Mouse (Mus musculus) heart, embryonic 11.5 days (tissue): ENCODE measurements around the gene Camk1. TPM values are rescaled to one million over a fixed set of nuclear protein-coding genes. Genes with fewer than 3 reads are reported as not detected.

Experiments used
- ATAC-seq: fragments of 200-750 bp; cut with Nextera tagmentation; replicated peaks from 2 replicates; pipeline ENCODE4 v1.8.0; 2017; ENCODE audit warnings: moderate library complexity; ENCODE audit not compliant: insufficient number of reproducible peaks, low FRiP score, low TSS enrichment
- H3K27ac ChIP-seq: fragments of 300-500 bp; sonication (generic); 2 replicates; pipeline ENCODE4 v1.5.1; 2014; ENCODE audit warnings: mild to moderate bottlenecking, low read depth, low read length
- H3K27me3 ChIP-seq: fragments of 300-500 bp; sonication (generic); 2 replicates; pipeline ENCODE4 v1.6.1; 2014; ENCODE audit warnings: mild to moderate bottlenecking, low read length, mixed read lengths; ENCODE audit not compliant: control insufficient read depth, insufficient read depth
- H3K36me3 ChIP-seq: fragments of 300-500 bp; sonication (generic); 2 replicates; pipeline ENCODE4 v1.6.1; 2014; ENCODE audit warnings: mild to moderate bottlenecking, low read length, moderate library complexity, mixed read lengths; ENCODE audit not compliant: control insufficient read depth, insufficient read depth
- H3K4me1 ChIP-seq: fragments of 300-500 bp; sonication (generic); 2 replicates; pipeline ENCODE4 v1.6.1; 2014; ENCODE audit warnings: low read length; ENCODE audit not compliant: control insufficient read depth, insufficient read depth
- H3K4me2 ChIP-seq: fragments of 300-500 bp; sonication (generic); 2 replicates; pipeline ENCODE4 v1.6.1; 2014; ENCODE audit warnings: mild to moderate bottlenecking, moderate library complexity
- H3K4me3 ChIP-seq: fragments of 300-500 bp; sonication (generic); 2 replicates; pipeline ENCODE4 v1.5.1; 2014; ENCODE audit warnings: low read depth, low read length
- H3K9ac ChIP-seq: fragments of 300-500 bp; sonication (generic); 2 replicates; pipeline ENCODE4 v1.6.1; 2014; ENCODE audit warnings: mild to moderate bottlenecking, low read depth, low read length, moderate library complexity
- H3K9me3 ChIP-seq: fragments of 300-500 bp; sonication (generic); replicated peaks from 2 replicates; pipeline ENCODE4 v1.6.1; 2016; ENCODE audit warnings: low read length; ENCODE audit not compliant: control insufficient read depth
- WGBS: fragments of 180-500 bp; shearing (Covaris S2); extraction: QIAGEN DNeasy Blood & Tissue Kit; methylation state at CpG from one replicate; pipeline ENCODE4 v1.1.7; 2014; ENCODE audit not compliant: insufficient replicate concordance; 5-methylcytosine and 5-hydroxymethylcytosine counted together
- polyA plus RNA-seq: library from polyadenylated mRNA; unstranded; fragments of >200 nt; fragmentation: Nextera tagmentation; extraction: Ambion mirVana; gene quantifications from 2 replicates; pipeline ENCODE4 v1.2.1, GENCODE M21; 2014

Camk1 gene
- polyA plus RNA-seq, 1 experiment from 2014 or later = 106 TPM

GRCm38 (mm10) chr6:113380480-113380879 lies 36.7 kb upstream of the Camk1 start:
- Histone ChIP-seq H3K27ac (no peak overlapping the region), H3K9me3 (no peaks in the 10 kb centered on the region), H3K27me3 (no peaks in the 10 kb centered on the region), H3K4me1 (peaks cover 12% of the 10 kb centered on the region), H3K4me3 (no peak overlapping the region), H3K4me2 (no peak overlapping the region), H3K9ac (no peak overlapping the region), H3K36me3 (peaks cover 34% of the 10 kb centered on the region)
- 84% methylated on average over 11 of the region's 11 CpGs for WGBS
- no peak for ATAC-seq

- no peak for ATAC-seq
- no peak overlapping the region for H3K27ac ChIP-seq
- H3K4me1 ChIP-seq = peaks cover 12% of the 10 kb centered on the region
- H3K9me3 ChIP-seq = no peaks in the 10 kb centered on the region
- peak overlapping the region; percentile 96; the same call in 1 of the 2 replicates for H3K9ac ChIP-seq
- peak overlapping the region; percentile 97 for H3K4me2 ChIP-seq
- H3K4me3 ChIP-seq = peak overlapping the region; percentile 99
- WGBS = 75% methylated on average over 6 of the region's 6 CpGs
- no peaks in the 10 kb centered on the region for H3K27me3 ChIP-seq
- H3K36me3 ChIP-seq = peaks cover 25% of the 10 kb centered on the region
Measured at GRCm38 (mm10) chr6:113379246-113379645, 35.5 kb upstream of the Camk1 start.

- Histone ChIP-seq H3K4me2 (peak within 1 kb of the TSS; percentile 97), H3K36me3 (peaks cover 15% of the 10 kb centered on the region)
- under 1% methylated on average over 61 of the region's 61 CpGs for WGBS
Measured at GRCm38 (mm10) chr6:113377496-113378385, 34.0 kb upstream of the Camk1 start, which contains the start of the genes Tada3 and Arpc4. Gene Tada3, minus strand, starts transcription at chr6:113377883. Gene Arpc4, plus strand, starts transcription at chr6:113378115.

GRCm38 (mm10) chr6:113377172-113377495 lies 33.4 kb upstream of the Camk1 start:
- no peaks in the 10 kb centered on the region for H3K9me3 ChIP-seq
- H3K36me3 ChIP-seq = peaks cover 12% of the 10 kb centered on the region
- no peak for ATAC-seq

More at GRCm38 (mm10) chr6:113377496-113378385, 34.0 kb upstream of the Camk1 start, which contains the start of the genes Tada3 and Arpc4:
- peak; percentile 92 for ATAC-seq
- H3K4me1 ChIP-seq = peaks cover 12% of the 10 kb centered on the region
- peak within 1 kb of the TSS; percentile 99 for H3K4me3 ChIP-seq
- peak within 1 kb of the TSS; percentile 96 for H3K9ac ChIP-seq
- H3K27me3 ChIP-seq = no peaks in the 10 kb centered on the region
- no peaks in the 10 kb centered on the region for H3K9me3 ChIP-seq
- H3K27ac ChIP-seq = peak within 1 kb of the TSS; percentile 95

GRCm38 (mm10) chr6:113373491-113373890 lies 29.7 kb upstream of the Camk1 start:
- H3K4me2 ChIP-seq = no peak overlapping the region
- H3K9ac ChIP-seq = no peak overlapping the region
- no peaks in the 10 kb centered on the region for H3K9me3 ChIP-seq
- 0 out of 2 replicates have a peak, but pooled peaks cover 3% of the 10 kb centered on the region for H3K4me1 ChIP-seq
- no peak overlapping the region for H3K4me3 ChIP-seq
- WGBS = 79% methylated on average over 4 of the region's 4 CpGs
- ATAC-seq = no peak
- H3K27me3 ChIP-seq = no peaks in the 10 kb centered on the region
- no peak overlapping the region for H3K27ac ChIP-seq
- peaks cover 18% of the 10 kb centered on the region for H3K36me3 ChIP-seq

More at GRCm38 (mm10) chr6:113377172-113377495, 33.4 kb upstream of the Camk1 start:
- H3K9ac ChIP-seq = peak overlapping the region; percentile 96
- 9% methylated on average over 7 of the region's 7 CpGs for WGBS
- H3K27me3 ChIP-seq = no peaks in the 10 kb centered on the region
- H3K4me1 ChIP-seq = peaks cover 12% of the 10 kb centered on the region
- H3K4me2 ChIP-seq = peak overlapping the region; percentile 97
- peak overlapping the region; percentile 95 for H3K27ac ChIP-seq
- H3K4me3 ChIP-seq = peak overlapping the region; percentile 99

- 87% methylated on average over 20 of the region's 20 CpGs for WGBS
- Histone ChIP-seq H3K4me3 (no peak overlapping the region), H3K27me3 (no peaks in the 10 kb centered on the region), H3K4me2 (no peak overlapping the region), H3K9ac (no peak overlapping the region), H3K36me3 (peaks cover 18% of the 10 kb centered on the region), H3K27ac (no peak overlapping the region), H3K9me3 (no peaks in the 10 kb centered on the region), H3K4me1 (no peaks in the 10 kb centered on the region)
- ATAC-seq = no peak
Measured at GRCm38 (mm10) chr6:113370194-113370929, 26.6 kb upstream of the Camk1 start.

GRCm38 (mm10) chr6:113368577-113368976 lies 24.8 kb upstream of the Camk1 start:
- Histone ChIP-seq H3K9ac (no peak overlapping the region), H3K9me3 (no peaks in the 10 kb centered on the region), H3K4me3 (no peak overlapping the region), H3K36me3 (peaks cover 18% of the 10 kb centered on the region), H3K4me1 (no peaks in the 10 kb centered on the region), H3K27me3 (no peaks in the 10 kb centered on the region), H3K27ac (no peak overlapping the region), H3K4me2 (no peak overlapping the region)
- no peak for ATAC-seq
- 84% methylated on average over 5 of the region's 5 CpGs for WGBS

GRCm38 (mm10) chr6:113368124-113368523 lies 24.3 kb upstream of the Camk1 start:
- Histone ChIP-seq H3K27me3 (no peaks in the 10 kb centered on the region), H3K9me3 (no peaks in the 10 kb centered on the region), H3K4me3 (no peak overlapping the region), H3K36me3 (peaks cover 18% of the 10 kb centered on the region), H3K4me1 (no peaks in the 10 kb centered on the region), H3K4me2 (no peak overlapping the region), H3K9ac (no peak overlapping the region), H3K27ac (no peak overlapping the region)
- WGBS = 89% methylated on average over 7 of the region's 7 CpGs
- ATAC-seq = no peak
